Mouse (Mus musculus) small intestine, adult 2 months (tissue): ENCODE results near the gene Acod1.

Experiments
- CTCF ChIP-seq: fragments of 200-500 bp; IDR thresholded peaks from 2 replicates; pipeline ENCODE4 v1.5.1; 2012; ENCODE audit warnings: low read depth, mild to moderate bottlenecking, control low read depth, inconsistent platforms, low read length, moderate library complexity, mixed read lengths; ENCODE audit not compliant: insufficient replicate concordance, insufficient read length; ENCODE audit errors: extremely low read depth
- POLR2A ChIP-seq: fragments of 200-500 bp; IDR thresholded peaks from 2 replicates; pipeline ENCODE4 v1.6.1; 2012; ENCODE audit warnings: low read depth, mild to moderate bottlenecking, control low read depth, inconsistent platforms, low read length, moderate library complexity

GRCm38 (mm10) chr14:103012563-103013150 lies 34.1 kb upstream of the Acod1 start:
- TF ChIP-seq CTCF (peak; percentile 75; the same call in 1 of the 2 replicates), POLR2A (no peak)
